Mouse (Mus musculus) T-helper 17 cell (primary cell): ENCODE measurements around the gene 4930438A08Rik.

Source experiments
- in situ Hi-C, 2 experiments: fragments of 300-600 bp; cut with MboI, MseI; formaldehyde crosslinking; loops; 1 replicate in 1 of 2; 2 replicates in 1 of 2; pipeline ENCODE4 v1.15.1; 2025; ENCODE audit warnings: high pct_unique_total_duplicates in 2 of 2

4930438A08Rik gene

DNA sequence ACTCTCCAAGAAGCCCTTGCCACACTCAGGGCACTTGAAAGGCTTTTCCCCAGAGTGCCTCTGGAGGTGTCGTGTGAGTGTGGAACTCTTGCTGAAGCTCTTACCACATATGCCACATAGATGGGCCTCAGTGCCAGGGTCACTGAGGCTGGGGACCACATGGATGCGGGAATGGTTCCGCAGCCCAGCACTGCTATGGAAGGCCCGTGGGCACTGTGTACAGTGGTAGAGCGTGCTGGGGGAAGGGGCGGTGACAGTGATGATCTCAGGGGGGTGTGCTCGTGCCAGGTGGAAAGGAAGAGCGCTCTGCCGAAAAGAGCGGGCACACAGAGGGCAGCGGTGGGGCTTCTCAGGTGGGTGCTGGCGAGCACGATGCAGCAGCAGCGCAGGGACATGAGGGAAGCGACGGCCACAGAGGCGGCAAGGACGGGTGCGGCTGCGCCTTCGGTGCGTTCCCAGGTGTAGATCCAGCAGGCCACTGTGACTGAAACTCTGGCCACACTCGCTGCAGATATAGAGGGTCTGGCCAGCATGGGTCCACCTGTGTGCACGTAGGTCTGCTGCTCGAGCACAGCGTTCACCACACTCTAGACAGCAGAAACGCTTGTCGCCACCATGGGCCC lies 42.3 kb downstream of the 4930438A08Rik start:
- in situ Hi-C loops, result loop anchor here in 1 of 2 experiments (10.0 to 25.0 kb wide), 2 partner anchors 302 to 355 kb away; no protein-coding TSS in a partner anchor

- in situ Hi-C loops, result loop anchor here in 1 of 2 experiments (25.0 kb wide), 1 partner anchor 361 kb away; no protein-coding TSS in a partner anchor
Measured at GRCm38 (mm10) chr11:58322824-58323569, 48.4 kb downstream of the 4930438A08Rik start.

DNA sequence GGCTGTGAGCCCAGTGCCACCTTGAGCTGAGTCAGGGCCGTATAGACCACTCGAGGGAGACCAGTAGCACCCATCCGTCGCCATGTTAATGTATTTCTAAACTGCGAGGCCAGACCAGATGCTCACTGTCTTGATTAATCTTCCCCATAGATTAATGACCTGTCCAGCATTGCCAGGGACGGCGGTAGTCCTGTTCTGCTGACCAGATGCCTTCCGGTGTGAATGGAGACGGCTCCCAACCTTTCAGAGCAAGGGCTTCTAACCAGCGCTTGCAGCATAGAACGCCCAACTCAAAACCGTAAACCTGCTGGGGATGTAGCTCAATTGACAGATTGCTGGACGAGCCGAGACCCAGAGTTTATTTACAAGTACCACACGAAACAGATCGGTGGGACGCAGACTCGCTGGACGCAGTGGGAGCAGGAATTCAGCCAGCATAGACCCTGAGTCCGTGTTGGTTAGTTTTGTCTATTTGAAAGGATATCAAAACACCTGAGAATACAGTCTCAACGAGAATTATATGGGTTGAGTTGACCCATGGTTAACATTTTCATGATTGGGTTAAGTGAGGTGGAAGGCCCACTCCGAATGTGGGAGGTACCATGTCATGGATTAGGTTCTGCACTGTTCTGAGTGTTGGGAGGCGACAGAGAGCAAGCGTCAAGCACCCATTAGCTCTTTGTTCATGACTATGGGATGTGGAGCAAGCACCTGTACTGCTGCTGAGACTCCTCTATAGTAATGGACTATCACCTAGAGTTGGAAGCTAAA lies 49.2 kb downstream of the 4930438A08Rik start:
- in situ Hi-C loops, result loop anchor here in 1 of 2 experiments (25.0 kb wide), 1 partner anchor 361 kb away; no protein-coding TSS in a partner anchor

GRCm38 (mm10) chr11:58324614-58325229 lies 50.1 kb downstream of the 4930438A08Rik start:
- in situ Hi-C loops, result loop anchor here in 1 of 2 experiments (25.0 kb wide), 1 partner anchor 362 kb away; no protein-coding TSS in a partner anchor

GRCm38 (mm10) chr11:58326781-58327180 lies 52.2 kb downstream of the 4930438A08Rik start:
- in situ Hi-C loops, result no loop called here

- in situ Hi-C loops, result no loop called here
Measured at GRCm38 (mm10) chr11:58329906-58330275, 55.3 kb downstream of the 4930438A08Rik start.

DNA sequence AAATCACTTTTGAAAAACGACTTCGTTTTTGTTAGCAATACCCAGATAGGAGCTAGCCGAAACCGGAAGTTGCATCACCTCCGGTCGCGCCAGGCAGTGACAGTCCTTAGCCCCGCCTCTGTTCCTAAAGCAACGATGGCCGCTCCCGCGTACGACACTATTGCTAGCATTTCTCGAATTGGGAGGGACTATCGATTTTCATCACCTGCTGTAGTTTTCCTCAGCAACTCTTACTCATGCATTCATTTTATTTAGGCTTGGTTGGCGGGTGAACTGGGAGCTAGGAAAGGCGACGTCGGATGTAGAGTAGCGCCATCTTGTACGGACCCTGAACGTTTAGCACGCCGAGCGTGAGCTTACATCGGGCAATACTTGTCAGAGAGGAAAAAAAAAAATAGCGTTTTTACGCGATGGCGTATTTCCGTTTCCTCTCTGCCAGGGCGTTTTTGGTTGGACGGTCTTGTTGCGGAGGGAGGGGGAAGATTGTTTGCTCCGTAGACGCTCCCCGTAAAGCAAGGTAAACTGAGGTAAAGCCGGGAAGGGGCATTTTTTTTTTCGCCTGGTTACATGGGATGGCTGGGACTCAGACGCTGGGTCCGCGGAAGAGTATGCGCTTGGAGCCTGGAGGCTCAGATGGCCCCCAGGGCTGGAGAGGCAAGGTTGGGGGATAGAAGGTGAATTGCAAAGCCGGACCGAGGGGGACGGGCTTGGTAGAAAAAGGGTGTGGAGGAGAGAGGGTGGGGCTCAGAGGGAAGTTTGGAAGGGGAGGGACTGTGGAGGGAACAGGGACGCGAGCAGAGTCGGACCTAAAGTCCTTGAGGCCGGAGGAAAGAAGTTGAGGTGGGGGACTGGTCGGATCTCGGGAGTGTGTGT lies 55.9 kb downstream of the 4930438A08Rik start, which contains the start of the genes Zfp672 and Sh3bp5l:
Gene Zfp672 (minus strand): TSS at position 64 of the 873 bp plus-strand sequence.
Gene Sh3bp5l (plus strand): TSS at position 449 of the 873 bp plus-strand sequence.
- in situ Hi-C loops, result no loop called here

GRCm38 (mm10) chr11:58331149-58331495 lies 56.5 kb downstream of the 4930438A08Rik start:
- in situ Hi-C loops, result no loop called here

DNA sequence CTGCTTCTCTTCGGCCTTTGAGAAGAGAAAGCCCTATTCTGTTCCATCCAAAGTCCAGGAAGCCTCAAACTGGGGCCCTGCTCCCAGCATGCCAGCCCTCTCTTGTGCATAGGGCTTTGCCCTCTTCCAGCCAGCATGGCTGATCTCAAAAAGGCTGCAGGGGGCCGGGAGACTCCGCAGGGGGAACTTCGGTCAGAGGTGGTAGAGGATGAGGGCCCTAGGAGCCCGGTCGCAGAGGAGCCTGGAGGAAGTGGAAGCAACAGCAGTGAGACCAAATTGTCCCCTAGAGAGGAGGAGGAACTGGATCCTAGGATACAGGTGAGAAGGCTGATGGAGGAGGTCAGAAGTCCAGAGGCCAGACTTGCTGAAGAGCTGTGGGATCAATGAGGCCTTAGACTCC lies 56.9 kb downstream of the 4930438A08Rik start:
- in situ Hi-C loops, result no loop called here

GRCm38 (mm10) chr11:58334746-58335145 lies 60.1 kb downstream of the 4930438A08Rik start:
- in situ Hi-C loops, result no loop called here
